Mouse (Mus musculus) erythroblast, embryonic 14.5 days (primary cell): ENCODE measurements around the gene Olfr657.

Source experiments
- GATA1 ChIP-seq: IDR thresholded peaks from 2 replicates; pipeline ENCODE4 v1.6.1; 2012; ENCODE audit warnings: low read length, inconsistent platforms, mixed read lengths
- TAL1 ChIP-seq: IDR thresholded peaks from 3 replicates; pipeline ENCODE4 v1.6.1; 2012; ENCODE audit warnings: low read length, inconsistent platforms, mixed read lengths

DNA sequence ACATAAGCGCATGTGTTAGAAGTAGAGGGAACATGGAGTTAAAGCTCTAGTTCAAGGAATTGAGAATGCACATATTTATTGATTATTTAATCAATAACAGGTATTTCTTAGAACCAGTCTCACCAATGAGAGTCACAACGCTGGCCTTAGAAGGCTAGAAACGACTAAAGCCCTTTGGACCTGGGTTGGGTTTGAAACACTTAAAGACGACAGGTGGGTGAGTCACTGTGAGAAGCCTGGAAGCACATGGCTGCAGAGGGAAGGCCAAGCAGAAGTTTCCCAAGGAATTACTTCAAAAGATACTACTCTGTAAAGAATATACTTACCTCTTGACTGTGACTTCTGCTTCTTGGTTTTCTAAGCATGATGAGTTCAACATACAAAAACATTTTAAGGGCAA lies 43.7 kb upstream of the Olfr657 start:
- TF ChIP-seq GATA1 = no peak
- TF ChIP-seq TAL1 = no peak
